Mouse (Mus musculus) hindbrain, embryonic 14.5 days (tissue): ENCODE measurements around the gene Klhdc8b. TPM values are rescaled to one million over a fixed set of nuclear protein-coding genes. Genes with fewer than 3 reads are reported as not detected.
A peak's percentile ranks its signal among the peaks of the same experiment; 100 is the strongest.

Experiments used
- ATAC-seq: fragments of 200-750 bp; cut with Nextera tagmentation; 2 replicates; pipeline ENCODE4 v1.8.0; 2017; ENCODE audit warnings: moderate number of reproducible peaks, mild to moderate bottlenecking, moderate TSS enrichment, moderate library complexity; ENCODE audit not compliant: low FRiP score
- DNase-seq: peaks from one replicate; pipeline ENCODE4 v3.0.0-alpha.2; 2015; ENCODE audit warnings: low spot score
- H3K27ac ChIP-seq: fragments of 300-500 bp; sonication (generic); 2 replicates; pipeline ENCODE4 v1.5.1; 2014; ENCODE audit warnings: mild to moderate bottlenecking, moderate library complexity
- H3K27me3 ChIP-seq: fragments of 300-500 bp; sonication (generic); 2 replicates; pipeline ENCODE4 v1.6.1; 2014; ENCODE audit warnings: mild to moderate bottlenecking, low read length, mixed read lengths; ENCODE audit not compliant: control insufficient read depth, insufficient read depth
- H3K36me3 ChIP-seq: fragments of 300-500 bp; sonication (generic); replicated peaks from 2 replicates; pipeline ENCODE4 v1.6.1; 2014; ENCODE audit not compliant: control insufficient read depth, insufficient read depth
- H3K4me1 ChIP-seq: fragments of 300-500 bp; sonication (generic); replicated peaks from 2 replicates; pipeline ENCODE4 v1.6.1; 2014; ENCODE audit warnings: antibody characterized with exemption, low read length, mixed read lengths; ENCODE audit not compliant: control insufficient read depth, insufficient read depth
- H3K4me2 ChIP-seq: fragments of 300-500 bp; sonication (generic); replicated peaks from 2 replicates; pipeline ENCODE4 v1.6.1; 2014; ENCODE audit warnings: mild to moderate bottlenecking, moderate library complexity
- H3K4me3 ChIP-seq: fragments of 300-500 bp; sonication (generic); replicated peaks from 2 replicates; pipeline ENCODE4 v1.5.1; 2014; ENCODE audit warnings: mild to moderate bottlenecking, low read length
- H3K9ac ChIP-seq: fragments of 300-500 bp; sonication (generic); 2 replicates; pipeline ENCODE4 v1.6.1; 2014
- H3K9me3 ChIP-seq: fragments of 300-500 bp; sonication (generic); 2 replicates; pipeline ENCODE4 v1.6.1; 2016; ENCODE audit warnings: low read length; ENCODE audit not compliant: control insufficient read depth
- WGBS: fragments of 180-500 bp; shearing (Covaris S2); extraction: QIAGEN DNeasy Blood & Tissue Kit; methylation state at CpG from one replicate; pipeline ENCODE4 v1.1.7; 2014; 5-methylcytosine and 5-hydroxymethylcytosine counted together
- polyA plus RNA-seq: library from polyadenylated mRNA; unstranded; fragments of >200 nt; fragmentation: Nextera tagmentation; extraction: Ambion mirVana; gene quantifications from 2 replicates; pipeline ENCODE4 v1.2.1, GENCODE M21; 2014

Klhdc8b gene
- polyA plus RNA-seq, 1 experiment from 2014 or later, result 57.2 TPM

- Histone ChIP-seq H3K36me3 (no peaks in the 10 kb centered on the region), H3K27ac (no peak overlapping the region), H3K4me2 (no peak overlapping the region), H3K27me3 (no peaks in the 10 kb centered on the region), H3K4me3 (no peak overlapping the region), H3K9ac (no peak overlapping the region), H3K4me1 (peaks cover 23% of the 10 kb centered on the region), H3K9me3 (no peaks in the 10 kb centered on the region)
- WGBS, result 80% methylated on average over 12 of the region's 12 CpGs
- no peak for DNase-seq
- no peak for ATAC-seq
Observed at GRCm38 (mm10) chr9:108455747-108456571, 5.4 kb downstream of the Klhdc8b start.

- no peaks in the 10 kb centered on the region for H3K9me3 ChIP-seq
- H3K36me3 ChIP-seq, result no peaks in the 10 kb centered on the region
- peak overlapping the region; percentile 0; the same call in 1 of the 2 replicates for H3K9ac ChIP-seq
- no peaks in the 10 kb centered on the region for H3K27me3 ChIP-seq
- H3K4me1 ChIP-seq, result peaks cover 38% of the 10 kb centered on the region
- no peak overlapping the region for H3K4me3 ChIP-seq
- 86% methylated on average over 6 of the region's 6 CpGs for WGBS
- ATAC-seq (no peak), DNase-seq (no peak)
- no peak overlapping the region for H3K27ac ChIP-seq
- H3K4me2 ChIP-seq, result no peak overlapping the region
Observed at GRCm38 (mm10) chr9:108454429-108454828, 7.0 kb downstream of the Klhdc8b start.

GRCm38 (mm10) chr9:108453458-108453857 lies 7.9 kb downstream of the Klhdc8b start:
- Histone ChIP-seq H3K9ac (peak overlapping the region; percentile 74), H3K4me1 (peaks cover 43% of the 10 kb centered on the region), H3K4me2 (peak overlapping the region; percentile 60), H3K27ac (peak overlapping the region; percentile 76; the same call in 1 of the 2 replicates), H3K4me3 (no peak overlapping the region), H3K27me3 (no peaks in the 10 kb centered on the region), H3K36me3 (peaks cover 5% of the 10 kb centered on the region), H3K9me3 (no peaks in the 10 kb centered on the region)
- ATAC-seq, result no peak
- no peak for DNase-seq
- WGBS, result 86% methylated on average over 4 of the region's 4 CpGs

GRCm38 (mm10) chr9:108452911-108453310 lies 8.5 kb downstream of the Klhdc8b start:
- ATAC-seq (no peak), DNase-seq (no peak)
- Histone ChIP-seq H3K27ac (peak overlapping the region; percentile 76), H3K4me2 (peak overlapping the region; percentile 60), H3K27me3 (no peaks in the 10 kb centered on the region), H3K4me3 (peak overlapping the region; percentile 48), H3K4me1 (peaks cover 43% of the 10 kb centered on the region), H3K9ac (peak overlapping the region; percentile 74), H3K36me3 (peaks cover 11% of the 10 kb centered on the region), H3K9me3 (no peaks in the 10 kb centered on the region)
- WGBS, result 47% methylated on average over 6 of the region's 6 CpGs

GRCm38 (mm10) chr9:108452291-108452906 lies 9.0 kb downstream of the Klhdc8b start:
- ATAC-seq, result peak; percentile 88
- peaks cover 43% of the 10 kb centered on the region for H3K4me1 ChIP-seq
- WGBS, result under 1% methylated on average over 40 of the region's 40 CpGs

GRCm38 (mm10) chr9:108451519-108452160 lies 9.7 kb downstream of the Klhdc8b start:
- WGBS, result 51% methylated on average over 6 of the region's 6 CpGs
- Histone ChIP-seq H3K9me3 (no peaks in the 10 kb centered on the region), H3K27me3 (no peaks in the 10 kb centered on the region), H3K4me2 (peak overlapping the region; percentile 60), H3K9ac (peak overlapping the region; percentile 74), H3K36me3 (peaks cover 19% of the 10 kb centered on the region), H3K4me1 (peaks cover 43% of the 10 kb centered on the region), H3K4me3 (peak overlapping the region; percentile 48), H3K27ac (peak overlapping the region; percentile 76)
- no peak for DNase-seq
- ATAC-seq, result no peak

More at GRCm38 (mm10) chr9:108452291-108452906, 9.0 kb downstream of the Klhdc8b start:
- H3K9me3 ChIP-seq, result no peaks in the 10 kb centered on the region
- H3K4me2 ChIP-seq, result peak overlapping the region; percentile 60
- H3K27ac ChIP-seq, result peak overlapping the region; percentile 76
- H3K9ac ChIP-seq, result peak overlapping the region; percentile 74
- no peaks in the 10 kb centered on the region for H3K27me3 ChIP-seq
- H3K4me3 ChIP-seq, result peak overlapping the region; percentile 48
- DNase-seq, result peak; percentile 92
- H3K36me3 ChIP-seq, result peaks cover 16% of the 10 kb centered on the region

GRCm38 (mm10) chr9:108451170-108451493 lies 10.2 kb downstream of the Klhdc8b start:
- 78% methylated on average over 6 of the region's 6 CpGs for WGBS
- DNase-seq (no peak), ATAC-seq (no peak)
- no peaks in the 10 kb centered on the region for H3K27me3 ChIP-seq
- peaks cover 19% of the 10 kb centered on the region for H3K36me3 ChIP-seq
- H3K4me1 ChIP-seq, result peaks cover 43% of the 10 kb centered on the region
- peak overlapping the region; percentile 85 for H3K27ac ChIP-seq
- no peaks in the 10 kb centered on the region for H3K9me3 ChIP-seq
- H3K4me2 ChIP-seq, result peak overlapping the region; percentile 60
- H3K4me3 ChIP-seq, result peak overlapping the region; percentile 48
- peak overlapping the region; percentile 74 for H3K9ac ChIP-seq

- H3K9me3 ChIP-seq, result no peaks in the 10 kb centered on the region
- H3K4me1 ChIP-seq, result peaks cover 43% of the 10 kb centered on the region
- H3K4me2 ChIP-seq, result peak overlapping the region; percentile 60
- ATAC-seq (peak; percentile 39), DNase-seq (peak; percentile 73)
- no peaks in the 10 kb centered on the region for H3K27me3 ChIP-seq
- H3K36me3 ChIP-seq, result peaks cover 19% of the 10 kb centered on the region
- peak overlapping the region; percentile 85 for H3K27ac ChIP-seq
- peak overlapping the region; percentile 48 for H3K4me3 ChIP-seq
- WGBS, result 48% methylated on average over 21 of the region's 21 CpGs
- H3K9ac ChIP-seq, result peak overlapping the region; percentile 74
Observed at GRCm38 (mm10) chr9:108450292-108451169, 10.8 kb downstream of the Klhdc8b start.
